Mouse (Mus musculus) layer of hippocampus, adult 18-20 months (tissue): ENCODE results near the gene Btrc. TPM values are rescaled to one million over a fixed set of nuclear protein-coding genes. Genes with fewer than 3 reads are reported as not detected.

ENCODE experiments used
- DNase-seq, 2 experiments: peaks; one replicate each; pipeline ENCODE4 v3.0.0; 2022; ENCODE audit warnings: low spot score in 2 of 2
- total RNA-seq, 2 experiments: library from RNA; stranded (reverse); gene quantifications; 2 replicates each; pipeline ENCODE4 v1.2.3; 2021

Gene Btrc
- total RNA-seq, 2 experiments from 2014 or later = 99.8 to 104 TPM

GRCm38 (mm10) chr19:45565925-45566715, 202.6 kb downstream of the Btrc start:
- DNase-seq = no peak

GRCm38 (mm10) chr19:45567367-45567766, 203.8 kb downstream of the Btrc start:
- DNase-seq = no peak

GRCm38 (mm10) chr19:45573033-45573432, 209.5 kb downstream of the Btrc start:
- no peak for DNase-seq

GRCm38 (mm10) chr19:45573861-45574267, 210.3 kb downstream of the Btrc start:
- DNase-seq = peak; percentile 63 to 83

GRCm38 (mm10) chr19:45574339-45574898, 210.9 kb downstream of the Btrc start:
- DNase-seq = no peak

GRCm38 (mm10) chr19:45574941-45575631, 211.6 kb downstream of the Btrc start:
- DNase-seq = no peak

- DNase-seq = no peak
Observed at GRCm38 (mm10) chr19:45575632-45576001, 212.1 kb downstream of the Btrc start.

GRCm38 (mm10) chr19:45577141-45577750, 213.7 kb downstream of the Btrc start:
- DNase-seq = no peak

GRCm38 (mm10) chr19:45578976-45579375, 215.4 kb downstream of the Btrc start:
- DNase-seq = no peak

GRCm38 (mm10) chr19:45579416-45579815, 215.9 kb downstream of the Btrc start:
- DNase-seq = no peak

Other genes starting within 250 kb of the Btrc start
- gene Tlx1, start 213.1 kb upstream of the Btrc start, total RNA-seq = not detected
- not detected for gene Lbx1, start 127.9 kb upstream of the Btrc start, total RNA-seq
- gene Poll, start 196.8 kb downstream of the Btrc start, total RNA-seq = 10 to 100 TPM in 1 of 2 experiments, 1 to 10 TPM in 1; 9.5 to 11.1 TPM
- 10 to 100 TPM; 59.5 to 64.0 TPM for gene Gm17018, start 196.9 kb downstream of the Btrc start, total RNA-seq